Mouse (Mus musculus) cerebellum, adult 11-12 months (tissue): ENCODE measurements at regions not wholly inside any gene's neighbourhood (a gene's known extent, or its start where the extent isn't known, plus 50 kb on each side); places are given as distances from the start of the nearest gene placed in this dataset.

Experiments used
- DNase-seq: peaks from one replicate; pipeline ENCODE4 v3.0.0; 2022

- no peak for DNase-seq
Measured at GRCm38 (mm10) chr8:67598687-67599086, 75.0 kb downstream of the Nat3 start.

DNA sequence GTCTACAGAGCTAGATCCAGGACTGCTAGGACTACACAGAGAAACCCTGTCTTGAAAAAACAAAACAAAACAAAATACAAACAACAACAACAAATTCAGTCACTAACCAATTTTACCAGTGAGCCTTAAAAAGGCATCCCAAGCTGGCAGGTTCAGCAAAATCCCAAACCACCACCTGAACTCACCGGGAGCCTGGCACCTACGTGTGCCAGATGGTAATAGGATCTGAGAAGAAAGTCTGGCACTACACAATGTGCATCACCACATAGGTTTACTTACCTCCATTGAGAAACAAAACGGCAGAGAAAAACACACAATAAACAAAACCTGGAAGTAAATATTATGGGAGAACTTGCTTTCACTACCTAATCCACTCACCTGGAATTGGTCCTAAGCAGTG lies 98.6 kb downstream of the Nat3 start:
- peak; percentile 85 for DNase-seq

- DNase-seq = no peak
Measured at GRCm38 (mm10) chr8:67631691-67632090, 108.0 kb downstream of the Nat3 start.

DNA sequence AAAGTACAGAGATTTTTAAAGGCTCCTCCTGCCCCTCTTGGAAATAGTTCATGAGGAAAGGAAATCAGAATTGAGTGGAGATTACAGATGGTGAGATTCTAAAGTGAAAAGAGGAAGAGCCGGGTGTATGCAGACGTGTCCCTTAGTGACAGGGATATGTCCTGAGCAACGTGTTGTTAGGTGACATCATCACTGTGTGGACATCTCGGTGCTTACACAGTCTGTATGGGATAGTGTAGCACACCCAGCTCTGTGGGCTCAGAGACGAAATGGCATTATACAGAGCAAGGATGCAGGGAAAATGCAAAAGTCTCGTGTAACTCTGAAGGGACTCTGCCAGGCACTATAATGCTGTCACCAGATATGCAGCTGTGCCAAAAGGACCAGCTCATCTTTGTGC lies 108.6 kb downstream of the Nat3 start:
- DNase-seq = no peak
